Mouse (Mus musculus) adrenal gland (tissue): Measurements from ENCODE around the gene Rexo5.

Source experiments
- intact Hi-C: fragments of 180-260 bp; cut with DNase I; formaldehyde crosslinking; loops from one replicate; pipeline ENCODE4 v1.15.1; 2025

Rexo5 gene

GRCm38 (mm10) chr7:119841820-119842449 lies 48.1 kb downstream of the Rexo5 start:
- intact Hi-C loops, result loop anchor here (10.0 kb wide), 1 partner anchor 483 kb away; the partner anchor contains the start of gene Abca15

- intact Hi-C loops, result loop anchor here (5.0 to 10.0 kb wide), 3 partner anchors 52 to 479 kb away; partner anchors contain the start of genes Abca15, Dcun1d3 and Lyrm1
Observed at GRCm38 (mm10) chr7:119845541-119845940, 51.7 kb downstream of the Rexo5 start.

GRCm38 (mm10) chr7:119847396-119847795 lies 53.6 kb downstream of the Rexo5 start:
- intact Hi-C loops, result loop anchor here (5.0 to 10.0 kb wide), 3 partner anchors 50 to 477 kb away; partner anchors contain the start of genes Abca15, Dcun1d3 and Lyrm1

- intact Hi-C loops, result loop anchor here (5.0 to 10.0 kb wide), 3 partner anchors 48 to 476 kb away; partner anchors contain the start of genes Abca15, Dcun1d3 and Lyrm1
Observed at GRCm38 (mm10) chr7:119849096-119849495, 55.3 kb downstream of the Rexo5 start.

- intact Hi-C loops, result loop anchor here (5.0 to 10.0 kb wide), 2 partner anchors 104 to 247 kb away; partner anchors contain the start of gene Dnah3
Observed at GRCm38 (mm10) chr7:119850737-119851136, 56.9 kb downstream of the Rexo5 start.

- intact Hi-C loops, result loop anchor here (5.0 to 10.0 kb wide), 2 partner anchors 102 to 245 kb away; partner anchors contain the start of gene Dnah3
Observed at GRCm38 (mm10) chr7:119852494-119852893, 58.7 kb downstream of the Rexo5 start.

GRCm38 (mm10) chr7:119853186-119853585 lies 59.4 kb downstream of the Rexo5 start:
- intact Hi-C loops, result loop anchor here (5.0 to 10.0 kb wide), 2 partner anchors 102 to 244 kb away; partner anchors contain the start of gene Dnah3

GRCm38 (mm10) chr7:119854362-119854761 lies 60.6 kb downstream of the Rexo5 start:
- intact Hi-C loops, result loop anchor here (5.0 to 10.0 kb wide), 2 partner anchors 100 to 243 kb away; partner anchors contain the start of gene Dnah3

GRCm38 (mm10) chr7:119855031-119855430 lies 61.2 kb downstream of the Rexo5 start:
- intact Hi-C loops, result loop anchor here (10.0 kb wide), 1 partner anchor 100 kb away; no protein-coding TSS in a partner anchor

GRCm38 (mm10) chr7:119859476-119859875 lies 65.7 kb downstream of the Rexo5 start:
- intact Hi-C loops, result loop anchor here (10.0 kb wide), 1 partner anchor 95 kb away; no protein-coding TSS in a partner anchor

GRCm38 (mm10) chr7:119860116-119860515 lies 66.3 kb downstream of the Rexo5 start:
- intact Hi-C loops, result no loop called here

- intact Hi-C loops, result no loop called here
Observed at GRCm38 (mm10) chr7:119860554-119860953, 66.7 kb downstream of the Rexo5 start.

GRCm38 (mm10) chr7:119860971-119861334 lies 67.1 kb downstream of the Rexo5 start:
- intact Hi-C loops, result no loop called here

- intact Hi-C loops, result no loop called here
Observed at GRCm38 (mm10) chr7:119861335-119862091, 67.7 kb downstream of the Rexo5 start.

- intact Hi-C loops, result no loop called here
Observed at GRCm38 (mm10) chr7:119862167-119862566, 68.4 kb downstream of the Rexo5 start.

GRCm38 (mm10) chr7:119864500-119864899 lies 70.7 kb downstream of the Rexo5 start:
- intact Hi-C loops, result no loop called here

- intact Hi-C loops, result no loop called here
Observed at GRCm38 (mm10) chr7:119866136-119866535, 72.3 kb downstream of the Rexo5 start.

- intact Hi-C loops, result no loop called here
Observed at GRCm38 (mm10) chr7:119872204-119872603, 78.4 kb downstream of the Rexo5 start.

GRCm38 (mm10) chr7:119873050-119873449 lies 79.2 kb downstream of the Rexo5 start:
- intact Hi-C loops, result no loop called here

GRCm38 (mm10) chr7:119875776-119876440 lies 82.1 kb downstream of the Rexo5 start:
- intact Hi-C loops, result no loop called here

GRCm38 (mm10) chr7:119879171-119879570 lies 85.4 kb downstream of the Rexo5 start:
- intact Hi-C loops, result no loop called here
